Mouse (Mus musculus): Measurements from ENCODE around the gene Smcr8. TPM values are rescaled to one million over a fixed set of nuclear protein-coding genes. Genes with fewer than 3 reads are reported as not detected.
A peak's percentile ranks its signal among the peaks of the same experiment; 100 is the strongest.

The Smcr8 gene
- 3.3 and 4.2 TPM in 2 replicates for polyA plus RNA-seq (2012; rRNA removed)
- 3.0 and 3.6 TPM in 2 replicates for polyA plus RNA-seq (2014; fragmentation: Nextera tagmentation; extraction: Ambion mirVana)

DNA sequence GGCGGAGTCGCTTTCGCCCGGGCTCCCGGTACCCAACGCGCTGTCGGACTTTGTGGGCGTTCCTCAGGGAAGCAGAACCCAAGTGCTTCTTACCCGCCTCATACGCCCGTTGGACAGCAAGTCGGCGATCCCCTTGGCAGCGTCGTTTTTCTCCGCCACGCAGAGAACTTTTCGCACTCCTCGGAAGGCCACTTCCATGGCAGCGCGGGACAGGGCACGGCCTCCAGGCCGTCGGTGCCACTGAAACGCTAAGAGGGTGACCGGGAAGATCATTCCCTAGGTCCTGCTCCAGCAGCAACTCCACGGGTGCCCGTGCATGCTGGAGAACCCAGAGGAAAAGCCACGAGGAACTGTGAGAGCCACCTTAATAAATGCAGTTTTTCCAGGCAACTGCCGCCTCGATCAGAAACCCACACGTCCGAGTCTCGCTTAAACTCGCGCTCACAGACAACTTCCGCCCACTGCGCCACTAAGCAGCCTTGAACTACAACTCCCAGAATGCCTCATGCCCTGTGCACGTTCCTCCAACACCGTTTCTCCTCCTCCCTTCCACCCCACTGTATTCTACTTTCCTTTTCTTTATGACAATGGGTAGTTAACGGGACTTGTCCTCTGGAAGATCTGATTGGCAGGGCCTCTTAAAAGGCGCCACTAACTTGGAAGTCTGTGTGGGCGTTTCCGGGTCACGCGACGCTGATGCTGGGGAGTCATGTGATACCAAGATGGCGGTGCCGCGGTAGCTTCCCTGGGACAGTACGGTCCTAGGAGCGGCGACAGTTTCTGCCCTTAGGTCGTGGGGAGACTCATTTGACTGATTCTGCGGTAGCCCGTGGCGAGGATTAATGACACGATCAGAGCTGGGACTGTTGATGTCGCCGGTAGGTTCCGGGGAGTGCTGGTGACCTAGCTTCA, at the start of gene Smcr8, which contains the start of gene Top3a:
Smcr8 (plus strand) TSS at position 696 of the 912 bp plus-strand sequence.
Top3a (minus strand) TSS at position 537 of the 912 bp plus-strand sequence.
- peaks cover 29 to 50% of the 10 kb centered on the region in 2 experiments for H3K4me1 ChIP-seq (replicated peaks; ENCODE audit: control insufficient read depth in 2 of 2, insufficient read depth in 2 of 2, low read length in 1 of 2)
- DNase-seq (ENCODE audit: low read depth in 3 of 3, low spot score in 3 of 3) (peak; percentile 77 to 86 (median 82)), ATAC-seq (ENCODE audit: insufficient read depth) (peak; percentile 92)
- H3K27ac ChIP-seq, result peak within 1 kb of the TSS; percentile 68
- WGBS (ENCODE audit: insufficient replicate concordance), result under 1% methylated on average over 62 of the region's 62 CpGs
- no peaks in the 10 kb centered on the region for H3K27me3 ChIP-seq (ENCODE audit: control insufficient read depth, insufficient read depth, low read length)
- no peaks in the 10 kb centered on the region for H3K9me3 ChIP-seq (ENCODE audit: control insufficient read depth, low read length)
- peak within 1 kb of the TSS; percentile 76 for H3K4me2 ChIP-seq (ENCODE audit: low read depth)
- H3K9ac ChIP-seq (replicated peaks), result peak within 1 kb of the TSS; percentile 78
- peak within 1 kb of the TSS; percentile 75 to 93 for H3K4me3 ChIP-seq (ENCODE audit: insufficient read depth in 1 of 2, low read depth in 2 of 2, low read length in 2 of 2)
- no peaks in the 10 kb centered on the region; the same call in none of the 2 replicates for H3K36me3 ChIP-seq (replicated peaks; ENCODE audit: control insufficient read depth, insufficient read depth, low read depth)
- TF ChIP-seq EP300 (IDR thresholded peaks at IDR 0.05; ENCODE audit: low read depth) (no peak), CTCF (IDR thresholded peaks at IDR 0.05; ENCODE audit: low read depth) (no peak; the same call in 1 of the 2 replicates)

DNA sequence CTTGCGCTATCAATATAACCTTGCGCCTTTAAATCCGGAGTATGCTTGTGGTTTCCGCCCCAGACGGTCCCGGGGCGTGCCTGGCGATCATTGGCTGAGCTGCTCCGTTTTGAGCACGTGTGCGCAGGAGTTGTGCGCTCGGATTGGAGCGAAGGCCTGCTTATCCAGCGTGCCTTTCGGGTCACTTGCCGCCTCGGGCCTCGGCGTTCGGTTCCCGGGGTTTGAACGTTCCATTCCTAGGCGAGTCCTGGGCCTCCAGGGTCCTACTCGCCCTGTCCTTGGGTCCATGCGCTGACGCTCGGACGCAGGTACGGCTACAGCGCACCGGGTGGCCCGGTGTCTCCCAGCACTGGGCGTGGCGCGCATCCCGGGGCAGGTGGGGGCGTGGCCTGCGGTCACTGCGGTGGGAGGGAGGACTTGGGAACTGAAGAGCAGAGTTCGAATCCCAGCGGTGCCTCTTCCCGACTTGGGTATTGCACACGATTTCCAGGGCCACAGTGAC, 49.0 kb upstream of the Smcr8 start, which contains the start of gene Mief2:
Mief2 (plus strand) TSS at position 139 of the 502 bp plus-strand sequence.
- no peak for TF ChIP-seq EP300 (IDR thresholded peaks at IDR 0.05; ENCODE audit: low read depth)
- TF ChIP-seq CTCF (IDR thresholded peaks at IDR 0.05; ENCODE audit: low read depth), result no peak

DNA sequence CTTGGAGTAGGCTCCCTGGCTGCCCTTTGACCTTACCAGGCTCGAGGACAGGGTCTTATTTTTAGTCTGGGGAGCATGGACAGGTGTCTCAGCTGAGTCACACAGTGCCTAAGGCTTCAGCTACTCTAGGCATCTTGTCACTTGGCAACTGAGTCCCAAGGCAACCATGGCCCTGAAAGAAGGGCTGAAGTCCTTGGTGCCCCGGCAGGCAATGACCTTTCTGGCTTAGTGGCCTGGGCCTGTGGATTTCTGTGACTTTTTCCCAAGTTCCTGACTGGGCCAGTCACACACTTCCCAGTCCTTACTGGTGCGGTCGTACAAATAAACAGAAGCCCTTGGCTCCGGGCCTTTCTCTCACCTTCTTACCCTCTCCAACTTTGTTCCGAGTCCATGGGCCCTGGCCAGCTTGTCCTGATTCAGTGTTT, 48.1 kb upstream of the Smcr8 start:
- Histone ChIP-seq H3K9me3 (ENCODE audit: control insufficient read depth, low read length) (no peaks in the 10 kb centered on the region), H3K36me3 (replicated peaks; ENCODE audit: control insufficient read depth, insufficient read depth, low read depth) (no peaks in the 10 kb centered on the region), H3K27ac (no peak overlapping the region), H3K4me3 (ENCODE audit: insufficient read depth in 1 of 2, low read depth in 2 of 2, low read length in 2 of 2) (peak overlapping the region; percentile 9 to 64; a peak in 2 of 4 replicates), H3K4me1 (replicated peaks; ENCODE audit: control insufficient read depth in 2 of 2, insufficient read depth in 2 of 2, low read length in 1 of 2) (peaks cover 16 to 24% of the 10 kb centered on the region in 2 experiments), H3K4me2 (ENCODE audit: low read depth) (peak overlapping the region; percentile 92), H3K27me3 (ENCODE audit: control insufficient read depth, insufficient read depth, low read length) (no peaks in the 10 kb centered on the region), H3K9ac (replicated peaks) (peak overlapping the region; percentile 60)
- TF ChIP-seq EP300 (IDR thresholded peaks at IDR 0.05; ENCODE audit: low read depth), result no peak
- TF ChIP-seq CTCF (IDR thresholded peaks at IDR 0.05; ENCODE audit: low read depth), result no peak
- 71% methylated on average over 6 of the region's 6 CpGs for WGBS (ENCODE audit: insufficient replicate concordance)
- ATAC-seq (ENCODE audit: insufficient read depth) (no peak), DNase-seq (ENCODE audit: low read depth in 3 of 3, low spot score in 3 of 3) (no peak)

More for the DNA sequence above, 49.0 kb upstream of the Smcr8 start, which contains the start of gene Mief2:
- Histone ChIP-seq H3K4me3 (ENCODE audit: insufficient read depth in 1 of 2, low read depth in 2 of 2, low read length in 2 of 2) (peak within 1 kb of the TSS; percentile 63 to 64), H3K9ac (replicated peaks) (peak within 1 kb of the TSS; percentile 71), H3K27me3 (ENCODE audit: control insufficient read depth, insufficient read depth, low read length) (no peaks in the 10 kb centered on the region), H3K9me3 (ENCODE audit: control insufficient read depth, low read length) (no peaks in the 10 kb centered on the region), H3K36me3 (replicated peaks; ENCODE audit: control insufficient read depth, insufficient read depth, low read depth) (no peaks in the 10 kb centered on the region), H3K4me2 (ENCODE audit: low read depth) (peak within 1 kb of the TSS; percentile 92), H3K4me1 (replicated peaks; ENCODE audit: control insufficient read depth in 2 of 2, insufficient read depth in 2 of 2, low read length in 1 of 2) (peaks cover 16 to 24% of the 10 kb centered on the region in 2 experiments), H3K27ac (peak within 1 kb of the TSS; percentile 78)
- under 1% methylated on average over 44 of the region's 44 CpGs for WGBS (ENCODE audit: insufficient replicate concordance)
- peak; percentile 89 for ATAC-seq (ENCODE audit: insufficient read depth)
- peak; percentile 89 to 91 (median 90) for DNase-seq (ENCODE audit: low read depth in 3 of 3, low spot score in 3 of 3)

DNA sequence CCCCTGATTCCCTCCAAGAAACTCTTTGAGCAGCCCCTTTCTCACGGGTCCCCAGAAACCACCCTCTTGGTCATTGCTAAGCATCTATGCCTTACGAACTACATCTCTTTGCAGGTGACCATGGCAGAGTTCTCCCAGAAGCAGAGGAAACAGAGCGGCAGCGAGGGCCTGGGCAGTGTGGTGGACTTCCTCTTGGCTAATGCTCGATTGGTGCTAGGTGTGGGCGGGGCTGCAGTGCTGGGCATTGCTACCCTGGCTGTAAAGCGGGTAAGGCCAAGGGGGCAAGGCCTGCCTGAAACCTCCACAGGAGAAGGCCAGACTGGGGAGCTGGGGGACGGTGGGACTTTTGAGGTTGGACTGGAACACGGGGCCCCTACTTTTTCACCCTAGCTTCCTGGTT, 47.2 kb upstream of the Smcr8 start:
- no peaks in the 10 kb centered on the region for H3K36me3 ChIP-seq (replicated peaks; ENCODE audit: control insufficient read depth, insufficient read depth, low read depth)
- DNase-seq (ENCODE audit: low read depth in 3 of 3, low spot score in 3 of 3), result no peak
- no peaks in the 10 kb centered on the region for H3K9me3 ChIP-seq (ENCODE audit: control insufficient read depth, low read length)
- ATAC-seq (ENCODE audit: insufficient read depth), result no peak
- no peak overlapping the region for H3K4me3 ChIP-seq (ENCODE audit: insufficient read depth in 1 of 2, low read depth in 2 of 2, low read length in 2 of 2)
- H3K27me3 ChIP-seq (ENCODE audit: control insufficient read depth, insufficient read depth, low read length), result no peaks in the 10 kb centered on the region
- WGBS (ENCODE audit: insufficient replicate concordance), result 68% methylated on average over 9 of the region's 9 CpGs
- no peak for TF ChIP-seq CTCF (IDR thresholded peaks at IDR 0.05; ENCODE audit: low read depth)
- no peak for TF ChIP-seq EP300 (IDR thresholded peaks at IDR 0.05; ENCODE audit: low read depth)
- no peak overlapping the region for H3K9ac ChIP-seq (replicated peaks)
- H3K27ac ChIP-seq, result no peak overlapping the region
- H3K4me1 ChIP-seq (replicated peaks; ENCODE audit: control insufficient read depth in 2 of 2, insufficient read depth in 2 of 2, low read length in 1 of 2), result peaks cover 16 to 24% of the 10 kb centered on the region in 2 experiments
- no peak overlapping the region for H3K4me2 ChIP-seq (ENCODE audit: low read depth)
